Mouse (Mus musculus) kidney, postnatal 0 days (tissue): Measurements from ENCODE around the gene Prpf4. TPM values are rescaled to one million over a fixed set of nuclear protein-coding genes. Genes with fewer than 3 reads are reported as not detected.

Experiments
- ATAC-seq: fragments of 200-750 bp; cut with Nextera tagmentation; replicated peaks from 2 replicates; pipeline ENCODE4 v1.8.0; 2017; ENCODE audit warnings: low read depth, moderate number of reproducible peaks, moderate TSS enrichment, moderate library complexity; ENCODE audit not compliant: low FRiP score
- DNase-seq: peaks from one replicate; pipeline ENCODE4 v3.0.0-alpha.2; 2016; ENCODE audit warnings: low spot score
- H3K27ac ChIP-seq: fragments of 300-500 bp; sonication (generic); 2 replicates; pipeline ENCODE4 v1.5.1; 2014; ENCODE audit warnings: mild to moderate bottlenecking
- H3K27me3 ChIP-seq: fragments of 300-500 bp; sonication (generic); 2 replicates; pipeline ENCODE4 v1.6.1; 2014; ENCODE audit warnings: low read length, mixed read lengths; ENCODE audit not compliant: insufficient read depth
- H3K36me3 ChIP-seq: fragments of 300-500 bp; sonication (generic); 2 replicates; pipeline ENCODE4 v1.6.1; 2014; ENCODE audit warnings: low read length, mixed read lengths; ENCODE audit not compliant: insufficient read depth
- H3K4me1 ChIP-seq: fragments of 300-500 bp; sonication (generic); replicated peaks from 2 replicates; pipeline ENCODE4 v1.6.1; 2014; ENCODE audit warnings: antibody characterized with exemption, low read length, mixed read lengths; ENCODE audit not compliant: insufficient read depth
- H3K4me2 ChIP-seq: fragments of 300-500 bp; sonication (generic); 2 replicates; pipeline ENCODE4 v1.6.1; 2014; ENCODE audit warnings: mild to moderate bottlenecking, low read length, moderate library complexity, mixed read lengths
- H3K4me3 ChIP-seq: fragments of 300-500 bp; sonication (generic); replicated peaks from 2 replicates; pipeline ENCODE4 v1.5.1; 2014; ENCODE audit warnings: low read depth, low read length
- H3K9ac ChIP-seq: fragments of 300-500 bp; sonication (generic); 2 replicates; pipeline ENCODE4 v1.6.1; 2014; ENCODE audit warnings: low read depth, low read length
- H3K9me3 ChIP-seq: fragments of 300-500 bp; sonication (generic); replicated peaks from 2 replicates; pipeline ENCODE4 v1.6.1; 2016; ENCODE audit warnings: low read length, inconsistent platforms, mixed read lengths
- CTCF ChIP-seq: IDR thresholded peaks from 2 replicates; pipeline ENCODE4 v1.5.1; 2016; ENCODE audit warnings: antibody characterized with exemption, low read depth, mild to moderate bottlenecking, moderate library complexity
- WGBS: fragments of 180-500 bp; shearing (Covaris S2); extraction: QIAGEN DNeasy Blood & Tissue Kit; methylation state at CpG from one replicate; pipeline ENCODE4 v1.1.7; 2014; 5-methylcytosine and 5-hydroxymethylcytosine counted together
- polyA plus RNA-seq: library from polyadenylated mRNA; unstranded; fragments of >200 nt; fragmentation: Nextera tagmentation; extraction: Ambion mirVana; gene quantifications from 2 replicates; pipeline ENCODE4 v1.2.1, GENCODE M21; 2015

Prpf4 gene
- polyA plus RNA-seq, 1 experiment from 2014 or later = 14.8 TPM

- Histone ChIP-seq H3K9me3 (no peaks in the 10 kb centered on the region), H3K27ac (no peak overlapping the region), H3K36me3 (no peaks in the 10 kb centered on the region), H3K9ac (no peak overlapping the region), H3K4me2 (no peak overlapping the region), H3K27me3 (no peaks in the 10 kb centered on the region), H3K4me1 (no peaks in the 10 kb centered on the region), H3K4me3 (no peak overlapping the region)
- 61% methylated on average over 4 of the region's 4 CpGs for WGBS
- TF ChIP-seq CTCF = no peak
- DNase-seq = no peak
- ATAC-seq = no peak
These were observed 32.4 kb downstream of the Prpf4 start for GRCm38 (mm10) chr4:62440986-62441385.

GRCm38 (mm10) chr4:62454995-62455394 lies 46.4 kb downstream of the Prpf4 start:
- Histone ChIP-seq H3K9ac (no peak overlapping the region), H3K36me3 (no peaks in the 10 kb centered on the region), H3K4me1 (no peaks in the 10 kb centered on the region), H3K27me3 (no peaks in the 10 kb centered on the region), H3K27ac (no peak overlapping the region), H3K4me2 (no peak overlapping the region), H3K9me3 (no peaks in the 10 kb centered on the region), H3K4me3 (no peak overlapping the region)
- ATAC-seq = peak; percentile 65
- peak; percentile 74 for TF ChIP-seq CTCF
- 37% methylated on average over 5 of the region's 5 CpGs for WGBS
- DNase-seq = peak; percentile 72

- Histone ChIP-seq H3K27ac (no peak overlapping the region), H3K4me3 (no peak overlapping the region), H3K9ac (no peak overlapping the region), H3K9me3 (no peaks in the 10 kb centered on the region), H3K4me2 (no peak overlapping the region), H3K4me1 (no peaks in the 10 kb centered on the region), H3K36me3 (no peaks in the 10 kb centered on the region), H3K27me3 (no peaks in the 10 kb centered on the region)
- DNase-seq = no peak
- WGBS = 62% methylated on average over 3 of the region's 3 CpGs
- TF ChIP-seq CTCF = no peak
- no peak for ATAC-seq
These were observed 50.5 kb downstream of the Prpf4 start for GRCm38 (mm10) chr4:62459081-62459480.

- Histone ChIP-seq H3K4me3 (no peak overlapping the region), H3K27me3 (no peaks in the 10 kb centered on the region), H3K4me2 (no peak overlapping the region), H3K36me3 (no peaks in the 10 kb centered on the region), H3K9me3 (no peaks in the 10 kb centered on the region), H3K4me1 (no peaks in the 10 kb centered on the region), H3K27ac (no peak overlapping the region), H3K9ac (no peak overlapping the region)
- DNase-seq (no peak), ATAC-seq (no peak)
- whole genome bisulfite sequencing = 93% methylated on average over 8 of the region's 8 CpGs
- no peak for TF ChIP-seq CTCF
These were observed 51.8 kb downstream of the Prpf4 start for GRCm38 (mm10) chr4:62460348-62460747.

GRCm38 (mm10) chr4:62463124-62463523 lies 54.5 kb downstream of the Prpf4 start:
- Histone ChIP-seq H3K4me2 (no peak overlapping the region), H3K27me3 (no peaks in the 10 kb centered on the region), H3K36me3 (no peaks in the 10 kb centered on the region), H3K9ac (no peak overlapping the region), H3K27ac (no peak overlapping the region), H3K4me3 (no peak overlapping the region), H3K4me1 (no peaks in the 10 kb centered on the region), H3K9me3 (no peaks in the 10 kb centered on the region)
- no peak for DNase-seq
- no peak for TF ChIP-seq CTCF
- ATAC-seq = no peak
- 88% methylated on average over 2 of the region's 2 CpGs for WGBS

GRCm38 (mm10) chr4:62468158-62468557 lies 59.6 kb downstream of the Prpf4 start:
- WGBS = 94% methylated on average over 1 of the region's 1 CpGs
- Histone ChIP-seq H3K9me3 (no peaks in the 10 kb centered on the region), H3K27ac (no peak overlapping the region), H3K4me2 (no peak overlapping the region), H3K9ac (no peak overlapping the region), H3K4me3 (no peak overlapping the region), H3K27me3 (no peaks in the 10 kb centered on the region), H3K36me3 (no peaks in the 10 kb centered on the region), H3K4me1 (no peaks in the 10 kb centered on the region)
- DNase-seq (no peak), ATAC-seq (no peak)
- peak; percentile 47 for TF ChIP-seq CTCF

- ATAC-seq = peak; percentile 95
- no peaks in the 10 kb centered on the region for H3K27me3 ChIP-seq
- H3K36me3 ChIP-seq = no peaks in the 10 kb centered on the region
- H3K4me2 ChIP-seq = peak within 1 kb of the TSS; percentile 89
- H3K27ac ChIP-seq = no peak within 1 kb of the TSS
- no peak for TF ChIP-seq CTCF
- H3K9me3 ChIP-seq = no peaks in the 10 kb centered on the region
- peak within 1 kb of the TSS; percentile 58; the same call in 1 of the 2 replicates for H3K9ac ChIP-seq
- DNase-seq = peak; percentile 81
- peak within 1 kb of the TSS; percentile 73 for H3K4me3 ChIP-seq
- under 1% methylated on average over 30 of the region's 30 CpGs for WGBS
- no peaks in the 10 kb centered on the region for H3K4me1 ChIP-seq
These were observed 62.0 kb downstream of the Prpf4 start, which contains the start of gene Wdr31 for GRCm38 (mm10) chr4:62470598-62471051. Gene Wdr31 (minus strand): TSS chr4:62470896.
